Mouse (Mus musculus) MEL (cell line): ENCODE data around the gene Olfr612.

Source experiments
- CTCF ChIP-seq, 3 experiments: IDR thresholded peaks in 2 of 3; conservative IDR thresholded peaks in 1 of 3; 2 replicates each; pipeline ENCODE4 v1.5.1; 2011 to 2012; ENCODE audit warnings: low read length in 3 of 3, low read depth in 2 of 3, mild to moderate bottlenecking in 2 of 3, improper control_type of control experiment in 1 of 3, inconsistent platforms in 1 of 3, mixed read lengths in 1 of 3, moderate library complexity in 1 of 3; ENCODE audit not compliant: control insufficient read depth in 1 of 3, insufficient read depth in 1 of 3, poor library complexity in 1 of 3, severe bottlenecking in 1 of 3
- GATA1 ChIP-seq: IDR thresholded peaks from 2 replicates; pipeline ENCODE4 v1.6.1; 2011; ENCODE audit warnings: low read depth, low read length, improper control_type of control experiment
- TCF12 ChIP-seq: IDR thresholded peaks from 2 replicates; pipeline ENCODE4 v1.6.1; 2014; ENCODE audit warnings: low read depth, mild to moderate bottlenecking, inconsistent platforms, low read length, improper control_type of control experiment, moderate library complexity
- UBTF ChIP-seq: IDR thresholded peaks from 2 replicates; pipeline ENCODE4 v1.6.1; 2012; ENCODE audit warnings: low read depth, mild to moderate bottlenecking, inconsistent platforms, low read length, improper control_type of control experiment, moderate library complexity, borderline replicate concordance; ENCODE audit not compliant: insufficient read depth

DNA sequence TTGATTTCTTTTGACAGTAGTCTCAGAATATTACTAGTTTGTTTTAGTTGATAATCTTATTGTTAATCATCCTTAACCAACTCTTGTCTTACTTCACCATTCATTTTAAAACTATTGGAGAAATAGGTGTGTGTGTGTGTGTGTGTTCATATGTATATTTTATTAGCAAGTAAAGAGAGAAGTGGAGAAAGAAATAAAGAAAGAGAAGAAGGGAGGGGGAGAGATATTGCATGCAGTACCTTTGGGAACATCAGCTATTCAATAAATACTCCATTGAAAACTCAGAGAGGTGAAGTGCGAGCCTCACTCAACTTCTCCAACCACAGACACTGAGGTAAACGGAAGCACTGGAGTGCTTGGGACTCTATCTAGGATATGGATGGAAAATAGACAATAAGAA lies 13.3 kb upstream of the Olfr612 start, which contains the start of gene Olfr615:
- TF ChIP-seq TCF12, result no peak
- no peak for TF ChIP-seq GATA1
- no peak for TF ChIP-seq CTCF (IDR thresholded peaks at IDR 0.05 in 2 of 3, conservative IDR thresholded peaks at IDR 0.05 in 1 of 3; ENCODE audit: control insufficient read depth in 1 of 3, insufficient read depth in 1 of 3, low read depth in 2 of 3, low read length in 3 of 3, poor library complexity in 1 of 3, severe bottlenecking in 1 of 3)
- TF ChIP-seq UBTF, result no peak
